Mouse (Mus musculus) lung, postnatal 0 days (tissue): ENCODE measurements around the gene Eif4a1.

Source experiments
- CTCF ChIP-seq: IDR thresholded peaks from 2 replicates; pipeline ENCODE4 v1.5.1; 2016; ENCODE audit warnings: antibody characterized with exemption, mild to moderate bottlenecking
- EP300 ChIP-seq: IDR thresholded peaks from 2 replicates; pipeline ENCODE4 v1.6.1; 2016; ENCODE audit warnings: antibody characterized with exemption, mild to moderate bottlenecking, control low read depth

DNA sequence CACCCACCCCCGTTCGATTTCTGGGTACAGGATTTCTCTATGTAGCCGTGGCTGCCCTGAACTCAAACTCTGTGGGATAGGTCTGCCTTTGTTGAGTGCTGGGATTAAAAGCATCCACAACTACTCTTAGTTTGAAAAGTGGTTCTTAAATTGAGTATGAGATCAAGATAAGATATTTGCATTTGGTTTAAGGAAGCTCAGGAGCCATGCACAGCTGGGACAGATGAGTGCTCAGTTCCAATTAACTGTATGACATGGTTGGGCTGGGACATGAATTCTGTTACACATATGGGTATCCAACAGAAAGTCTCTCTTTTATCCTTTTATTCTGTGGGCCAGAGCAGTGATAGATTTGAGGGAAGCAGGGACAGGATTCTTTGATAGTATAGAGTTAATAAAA, 36.8 kb downstream of the Eif4a1 start:
- no peak for TF ChIP-seq CTCF
- no peak for TF ChIP-seq EP300
